ENCODE assay signal across 8 mouse cellular contexts in the genomic region with DNA sequence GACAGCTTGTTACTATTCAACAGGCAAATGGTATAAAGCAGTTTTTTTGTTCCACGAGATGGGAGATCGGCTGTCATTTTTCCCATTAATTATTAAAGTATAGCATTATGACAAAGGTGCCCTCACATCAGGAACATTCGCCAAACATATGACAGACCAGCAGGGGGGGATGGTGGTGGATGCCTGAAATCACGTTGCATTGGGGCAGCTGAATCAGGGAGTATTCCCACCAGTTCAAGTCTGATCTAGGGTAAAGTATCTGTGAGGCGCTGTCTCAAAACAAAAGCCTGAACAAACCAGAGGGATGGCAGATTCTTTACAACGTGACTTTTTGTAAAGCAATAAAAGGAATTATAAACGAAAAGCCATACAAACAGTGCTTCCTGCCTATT. TPM values are rescaled to one million over a fixed set of nuclear protein-coding genes. Genes with fewer than 3 reads are reported as not detected.
DNase-seq lines count a peak whose midpoint lies in the region; ATAC-seq lines count a peak whose summit lies in the region.

No protein-coding gene starts in this region.

- DNase-seq in urinary bladder, postnatal 14 days (ENCODE audit: low spot score) = peak; percentile 46
- no peak for DNase-seq in urinary bladder, adult 18-20 months (ENCODE audit: low spot score in 2 of 2)
- peak; percentile 42 to 46 for DNase-seq in cerebellum, adult 18-20 months
- DNase-seq in forebrain, embryonic 14.5 days (ENCODE audit: low spot score) = peak; percentile 57
- DNase-seq in induced T-regulatory cell, adult 2 months (ENCODE audit: low read depth) = peak; percentile 76

- peak overlapping the region; percentile 80 for H3K9ac ChIP-seq in forebrain, embryonic 14.5 days (ENCODE audit: low read length)
- H3K9ac ChIP-seq in liver, embryonic 16.5 days (ENCODE audit: low read depth, low read length) = peak overlapping the region; percentile 78; the same call in 1 of the 2 replicates
- H3K9ac ChIP-seq in neural tube, embryonic 12.5 days = no peak overlapping the region

- H3K27me3 ChIP-seq in forebrain, embryonic 14.5 days (replicated peaks; ENCODE audit: control insufficient read depth, insufficient read depth, low read length) = no peaks in the 10 kb centered on the region
- H3K27me3 ChIP-seq in liver, embryonic 16.5 days (ENCODE audit: control insufficient read depth, insufficient read depth, low read depth, low read length) = no peaks in the 10 kb centered on the region
- H3K27me3 ChIP-seq in neural tube, embryonic 12.5 days (replicated peaks) = no peaks in the 10 kb centered on the region

- peak overlapping the region; percentile 76 for H3K4me2 ChIP-seq in forebrain, embryonic 14.5 days (ENCODE audit: low read length)
- peak overlapping the region; percentile 84 for H3K4me2 ChIP-seq in liver, embryonic 16.5 days (ENCODE audit: low read depth, low read length)
- H3K4me2 ChIP-seq in neural tube, embryonic 12.5 days (replicated peaks) = peak overlapping the region; percentile 82

- no peaks in the 10 kb centered on the region for H3K36me3 ChIP-seq in forebrain, embryonic 14.5 days (ENCODE audit: control insufficient read depth, insufficient read depth, low read length)
- no peaks in the 10 kb centered on the region for H3K36me3 ChIP-seq in liver, embryonic 16.5 days (ENCODE audit: control insufficient read depth, insufficient read depth)
- H3K36me3 ChIP-seq in neural tube, embryonic 12.5 days = no peaks in the 10 kb centered on the region

- H3K4me3 ChIP-seq in forebrain, embryonic 14.5 days (ENCODE audit: low read depth, low read length) = peak overlapping the region; percentile 87
- H3K4me3 ChIP-seq in liver, embryonic 16.5 days (ENCODE audit: low read depth, low read length) = peak overlapping the region; percentile 77
- peak overlapping the region; percentile 81 for H3K4me3 ChIP-seq in neural tube, embryonic 12.5 days

- 16% methylated on average over 7 of the region's 7 CpGs for WGBS in forebrain, embryonic 14.5 days
- 19% methylated on average over 7 of the region's 7 CpGs for WGBS in liver, embryonic 16.5 days (ENCODE audit: insufficient replicate concordance)
- WGBS in neural tube, embryonic 12.5 days = 19% methylated on average over 7 of the region's 7 CpGs

- H3K4me1 ChIP-seq in forebrain, embryonic 14.5 days (ENCODE audit: control insufficient read depth, insufficient read depth, low read length) = peaks cover 4% of the 10 kb centered on the region; the same call in 1 of the 2 replicates
- peaks cover 8% of the 10 kb centered on the region for H3K4me1 ChIP-seq in liver, embryonic 16.5 days (ENCODE audit: control insufficient read depth, low read depth, low read length)
- peaks cover 7% of the 10 kb centered on the region for H3K4me1 ChIP-seq in neural tube, embryonic 12.5 days

- no peak for ATAC-seq in forebrain, embryonic 14.5 days
- ATAC-seq in liver, embryonic 16.5 days (ENCODE audit: low read depth) = no peak
- no peak for ATAC-seq in neural tube, embryonic 12.5 days (ENCODE audit: low FRiP score, low read depth)
- ATAC-seq in inflammation-experienced regulatory T-cells, adult 6 months = no peak

- H3K27ac ChIP-seq in forebrain, embryonic 14.5 days (ENCODE audit: low read depth, low read length) = no peak overlapping the region
- H3K27ac ChIP-seq in liver, embryonic 16.5 days (ENCODE audit: low read length) = 0 out of 2 replicates have a peak overlapping the region, but pooled peaks have one; percentile 81
- no peak overlapping the region for H3K27ac ChIP-seq in neural tube, embryonic 12.5 days

- H3K9me3 ChIP-seq in forebrain, embryonic 14.5 days (replicated peaks; ENCODE audit: control insufficient read depth, low read length) = no peaks in the 10 kb centered on the region
- H3K9me3 ChIP-seq in liver, embryonic 16.5 days (replicated peaks; ENCODE audit: control insufficient read depth, low read length) = no peaks in the 10 kb centered on the region
- no peaks in the 10 kb centered on the region for H3K9me3 ChIP-seq in neural tube, embryonic 12.5 days

RNA-seq across cellular contexts. Expression of a gene that starts 1.1 kb away (rescaled TPM):
- polyA plus RNA-seq in forebrain, embryonic 14.5 days (2014; fragmentation: Nextera tagmentation; extraction: Ambion mirVana) = 114 and 122 TPM in 2 replicates
- 25.7 and 25.8 TPM in 2 replicates for polyA plus RNA-seq in liver, embryonic 16.5 days (2015; fragmentation: Nextera tagmentation; extraction: Ambion mirVana)
- 86.4 and 91.1 TPM in 2 replicates for polyA plus RNA-seq in neural tube, embryonic 12.5 days (2016; fragmentation: Nextera tagmentation; extraction: Ambion mirVana)
- 10 to 100 TPM in 2 of 3 experiments, 1 to 10 TPM in 1; 8.1 to 10.6 (median 10.0) TPM for polyA plus RNA-seq in inflammation-experienced regulatory T-cells, adult 6 months (2017; shearing (Covaris generic))

Comparison
In these comparisons a context has a peak if more than half of its experiments do, and no peak if none do; other contexts are left out.
1. DNase-seq: peak in urinary bladder, postnatal 14 days (single experiment), cerebellum, adult 18-20 months (2 of 2), forebrain, embryonic 14.5 days (single experiment) and induced T-regulatory cell, adult 2 months (single experiment); none in urinary bladder, adult 18-20 months (0 of 2).
2. Peak in every context shown above with its lines, with median percentiles within 50 percentile points of each other: H3K4me2 ChIP-seq and H3K4me3 ChIP-seq.